Mouse (Mus musculus): ENCODE results near the gene Prrg3.

GRCm38 (mm10) chrX:71981322-71981721, 18.9 kb downstream of the Prrg3 start:
- no peak for TF ChIP-seq CTCF (IDR thresholded peaks at IDR 0.05; ENCODE audit: low read depth, low read length)
- no peak for TF ChIP-seq TAL1 (conservative IDR thresholded peaks at IDR 0.05; ENCODE audit: low read depth, low read length)
